In genomic region chr13:52615085-52615484, GRCm38 (mm10) we compare ENCODE assay signal across 15 mouse cellular contexts. TPM values are rescaled to one million over a fixed set of nuclear protein-coding genes. Genes with fewer than 3 reads are reported as not detected.
DNase-seq lines count a peak whose midpoint lies in the region; TF ChIP-seq lines count a peak whose summit lies in the region.
"Had no signal": no experiment of that assay in that cellular context is flagged by ENCODE, and none has a peak within 500 bp of the region (broad histone marks: within the 10 kb centered on the region; RNA-seq: fewer than 3 reads in every experiment).

No protein-coding gene starts in this region.

- H3K9ac ChIP-seq in liver, adult 2 months (ENCODE audit: low read depth, low read length): no peak overlapping the region
- H3K9ac ChIP-seq: heart, embryonic 13.5 days; hindbrain, embryonic 12.5 days had no signal

- no peaks in the 10 kb centered on the region for H3K4me1 ChIP-seq in liver, adult 2 months (ENCODE audit: control insufficient read depth, insufficient read depth, low read length)
- H3K4me1 ChIP-seq: hindbrain, embryonic 12.5 days had no signal

- no peak for TF ChIP-seq CTCF in liver, adult 2 months (IDR thresholded peaks at IDR 0.05; ENCODE audit: low read depth, low read length)

- DNase-seq in liver, adult 2 months (ENCODE audit: extremely low read depth, low read depth, low spot score): peak; percentile 22
- no peak for DNase-seq in liver
- peak; percentile 55 for DNase-seq in CD4-positive, CD25-positive, alpha-beta regulatory T cell, adult 2 months (ENCODE audit: low read depth, low spot score)
- peak; percentile 14 for DNase-seq in c-Kit-positive CD71-positive TER-119-positive erythroid progenitor cells, embryonic 14.5 days (ENCODE audit: low spot score)
- no peak for DNase-seq in ovary, postnatal 10 days (ENCODE audit: low spot score)
- no peak for DNase-seq in ovary, adult 18-20 months (ENCODE audit: low spot score)
- DNase-seq in cerebellum, adult 18-20 months: no peak
- DNase-seq: gastrocnemius, postnatal 25 days; kidney, adult 9 months; left cerebral cortex, postnatal 4 days had no signal

- TF ChIP-seq POLR2A in liver, adult 2 months (IDR thresholded peaks at IDR 0.05; ENCODE audit: extremely low read depth, insufficient read depth, low read length): no peak

- no peaks in the 10 kb centered on the region for H3K36me3 ChIP-seq in liver, adult 2 months (ENCODE audit: control insufficient read depth, insufficient read depth, low read length)
- peaks cover 66% of the 10 kb centered on the region for H3K36me3 ChIP-seq in macrophage (ENCODE audit: inconsistent target)
- H3K36me3 ChIP-seq: hindbrain, embryonic 12.5 days had no signal

- H3K27me3 ChIP-seq in liver, adult 2 months (ENCODE audit: control insufficient read depth, insufficient read depth, low read length): no peaks in the 10 kb centered on the region
- H3K27me3 ChIP-seq: heart, embryonic 13.5 days; hindbrain, embryonic 12.5 days had no signal

- H3K27ac ChIP-seq in liver, adult 2 months (replicated peaks; ENCODE audit: insufficient read depth, low read depth, low read length): no peak overlapping the region
- H3K27ac ChIP-seq in macrophage: peak overlapping the region; percentile 82
- H3K27ac ChIP-seq: heart, embryonic 13.5 days; hindbrain, embryonic 12.5 days; stomach, postnatal 0 days had no signal

- H3K4me3 ChIP-seq in liver, adult 2 months (ENCODE audit: insufficient read depth, low read depth, low read length): no peak overlapping the region
- H3K4me3 ChIP-seq in macrophage (ENCODE audit: inconsistent target): no peak overlapping the region
- H3K4me3 ChIP-seq: erythroblast, embryonic 14.5 days; heart, embryonic 13.5 days; hindbrain, embryonic 12.5 days had no signal

- WGBS in liver, adult 2 months: 74% methylated on average over 4 of the region's 4 CpGs
- 24% methylated on average over 4 of the region's 4 CpGs for WGBS in macrophage (ENCODE audit: missing documents)

- H3K79me2 ChIP-seq in liver, adult 2 months (ENCODE audit: control insufficient read depth, insufficient read depth, low read length): no peaks in the 10 kb centered on the region
- peaks cover 91% of the 10 kb centered on the region for H3K79me2 ChIP-seq in macrophage (ENCODE audit: inconsistent target)

RNA-seq across cellular contexts. Expression of gene Syk, which starts 32.1 kb away (rescaled TPM):
- 3.0 and 4.2 TPM in 2 replicates for total RNA-seq in liver, adult 2 months (2014; rRNA removed)
- 0.96 and 1.9 TPM in 2 replicates for polyA plus RNA-seq in liver, adult 2 months (2012; rRNA removed)
- 1,000 to 10,000 TPM in 18 of 26 experiments, 100 to 1,000 TPM in 8; 824 to 3,159 (median 1,302) TPM for total RNA-seq in macrophage (2018; cell fraction: chromatin; rRNA removed)
- 100 to 1,000 TPM; 254 to 524 (median 295) TPM for total RNA-seq in macrophage (2018; cell fraction: cytosol; rRNA removed)
- 1,000 to 10,000 TPM in 13 of 26 experiments, 100 to 1,000 TPM in 13; 380 to 1,577 (median 999) TPM for total RNA-seq in macrophage (2018; cell fraction: nucleus; rRNA removed)
- polyA plus RNA-seq in macrophage (2018): 133 to 298 TPM (median 216 TPM) in 3 replicates

Comparison
In these comparisons a context has a peak if more than half of its experiments do, and no peak if none do; other contexts are left out.
1. DNase-seq: peak in liver, adult 2 months (single experiment), CD4-positive, CD25-positive, alpha-beta regulatory T cell, adult 2 months (single experiment) and c-Kit-positive CD71-positive TER-119-positive erythroid progenitor cells, embryonic 14.5 days (single experiment); none in liver (single experiment), ovary, postnatal 10 days (single experiment), ovary, adult 18-20 months (single experiment) and cerebellum, adult 18-20 months (0 of 2).
2. RNA of gene Syk, which starts 32.1 kb away (polyA plus RNA-seq): 133 to 298 TPM in macrophage; 0.96 to 1.9 TPM in liver, adult 2 months; every median in the first group is over 10 times any median in the second.